Mouse (Mus musculus) frontal cortex, postnatal 36 days (tissue): Measurements from ENCODE around the gene Mcub.

Source experiments
- DNase-seq, 2 experiments: peaks; one replicate each; pipeline ENCODE4 v3.0.0; 2022; ENCODE audit warnings: low spot score in 2 of 2

The Mcub gene

GRCm38 (mm10) chr3:129896591-129896990, 73.4 kb downstream of the Mcub start:
- no peak for DNase-seq

GRCm38 (mm10) chr3:129893143-129893542, 76.9 kb downstream of the Mcub start:
- no peak for DNase-seq

- no peak for DNase-seq
Measured at GRCm38 (mm10) chr3:129892003-129892402, 78.0 kb downstream of the Mcub start.

GRCm38 (mm10) chr3:129887779-129888517, 82.1 kb downstream of the Mcub start:
- no peak for DNase-seq

GRCm38 (mm10) chr3:129886430-129886829, 83.6 kb downstream of the Mcub start:
- no peak for DNase-seq

- DNase-seq, result no peak
Measured at GRCm38 (mm10) chr3:129885577-129885976, 84.4 kb downstream of the Mcub start.

GRCm38 (mm10) chr3:129880925-129881593, 88.9 kb downstream of the Mcub start:
- no peak for DNase-seq

- no peak for DNase-seq
Measured at GRCm38 (mm10) chr3:129879913-129880312, 90.1 kb downstream of the Mcub start.

GRCm38 (mm10) chr3:129879131-129879757, 90.8 kb downstream of the Mcub start:
- DNase-seq, result peak in 1 of 2 experiments; percentile 4

- peak; percentile 92 to 95 for DNase-seq
Measured at GRCm38 (mm10) chr3:129878405-129879021, 91.5 kb downstream of the Mcub start, which contains the start of gene Pla2g12a. Gene Pla2g12a (plus strand): TSS chr3:129878606.

GRCm38 (mm10) chr3:129877327-129877726, 92.7 kb downstream of the Mcub start:
- no peak for DNase-seq
